Mouse (Mus musculus): Measurements from ENCODE around the gene Sel1l3. TPM values are rescaled to one million over a fixed set of nuclear protein-coding genes. Genes with fewer than 3 reads are reported as not detected.

Gene Sel1l3
- total and polyA plus RNA-seq, 3 experiments = 0.01 TPM; not detected in 2

DNA sequence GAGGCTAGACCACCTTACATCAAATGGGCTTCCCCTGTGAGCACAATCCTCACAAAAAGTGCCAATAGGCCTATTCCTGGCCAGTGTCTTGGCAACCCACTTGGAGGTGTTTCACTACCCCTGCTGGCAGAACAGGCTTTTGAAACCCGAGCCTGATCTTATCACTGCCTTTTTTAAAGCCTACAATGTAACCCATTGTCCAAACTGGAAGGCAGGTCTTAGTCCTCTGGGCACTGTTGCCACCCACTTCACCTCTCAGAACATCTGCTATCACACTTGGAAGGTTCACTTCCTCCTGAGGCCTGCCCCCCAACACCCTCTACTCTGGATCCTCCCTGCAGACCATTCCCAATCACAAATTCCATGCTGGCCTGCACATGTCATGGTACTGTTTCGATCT is 27.4 kb upstream of the Sel1l3 start:
- TF ChIP-seq MYC (IDR thresholded peaks at IDR 0.05; ENCODE audit: low read depth, low read length) = no peak
- TF ChIP-seq POLR2AphosphoS5 (IDR thresholded peaks at IDR 0.05; ENCODE audit: borderline replicate concordance, low read depth, low read length) = no peak
- TF ChIP-seq ETS1 (IDR thresholded peaks at IDR 0.05; ENCODE audit: low read depth, low read length) = no peak
- no peak for TF ChIP-seq MAZ (IDR thresholded peaks at IDR 0.05; ENCODE audit: low read depth, low read length)
- no peak for TF ChIP-seq MEF2A (IDR thresholded peaks at IDR 0.05; ENCODE audit: extremely low read depth, insufficient replicate concordance, low read depth, low read length, poor library complexity, severe bottlenecking)
- no peak for TF ChIP-seq MXI1 (IDR thresholded peaks at IDR 0.05; ENCODE audit: low read depth, low read length)
- no peak for TF ChIP-seq ZMIZ1 (IDR thresholded peaks at IDR 0.05; ENCODE audit: low read depth, low read length)
- TF ChIP-seq ZC3H11A (IDR thresholded peaks at IDR 0.05; ENCODE audit: low read depth, low read length) = no peak

DNA sequence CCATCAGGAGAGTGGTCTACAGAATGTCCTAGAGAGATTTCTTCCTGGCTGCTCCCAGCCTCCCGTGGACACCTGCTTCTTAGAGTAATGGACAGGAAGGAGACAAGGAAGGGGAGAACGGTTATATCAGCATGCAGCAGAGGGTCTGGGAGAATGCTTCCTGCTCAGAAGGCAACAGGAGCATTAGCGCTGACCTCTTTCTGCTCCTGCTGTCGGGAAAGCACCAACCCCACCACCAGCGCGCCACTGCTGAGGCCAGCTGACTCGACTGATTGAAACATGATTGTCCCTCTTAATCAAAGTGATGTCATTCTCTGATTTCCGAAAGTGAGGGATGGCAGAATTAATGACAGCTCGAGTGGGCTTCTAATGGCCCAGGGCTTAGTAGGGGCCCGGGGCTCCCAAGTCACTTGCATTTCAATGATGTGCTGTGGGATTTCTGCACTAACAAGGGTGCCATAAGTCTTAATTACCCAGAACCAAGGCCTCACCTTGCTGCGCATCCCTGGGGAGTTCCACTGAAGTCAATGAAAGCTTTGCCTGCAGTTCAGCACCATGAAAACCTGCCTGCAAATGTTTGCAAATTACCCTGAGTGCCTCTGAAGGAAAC is 26.2 kb upstream of the Sel1l3 start:
- TF ChIP-seq MYC (IDR thresholded peaks at IDR 0.05; ENCODE audit: low read depth, low read length) = no peak
- TF ChIP-seq MAZ (IDR thresholded peaks at IDR 0.05; ENCODE audit: low read depth, low read length) = no peak
- no peak for TF ChIP-seq MAFK (IDR thresholded peaks at IDR 0.05; ENCODE audit: borderline replicate concordance, low read depth, low read length)
- no peak for TF ChIP-seq ETS1 (IDR thresholded peaks at IDR 0.05; ENCODE audit: low read depth, low read length)
- TF ChIP-seq POLR2A (IDR thresholded peaks at IDR 0.05; ENCODE audit: control insufficient read depth in 1 of 2, insufficient read depth in 1 of 2, low read depth in 1 of 2, low read length in 2 of 2, poor library complexity in 1 of 2) = no peak
- no peak for TF ChIP-seq ELF1 (IDR thresholded peaks at IDR 0.05; ENCODE audit: low read depth, low read length)
- no peak for TF ChIP-seq MEF2A (IDR thresholded peaks at IDR 0.05; ENCODE audit: extremely low read depth, insufficient replicate concordance, low read depth, low read length, poor library complexity, severe bottlenecking)
- no peak for TF ChIP-seq SIN3A (IDR thresholded peaks at IDR 0.05; ENCODE audit: low read length)
- TF ChIP-seq MAX (IDR thresholded peaks at IDR 0.05; ENCODE audit: low read length) = no peak
- TF ChIP-seq NRF1 (IDR thresholded peaks at IDR 0.05; ENCODE audit: insufficient read depth, low read depth, low read length, poor library complexity, severe bottlenecking) = no peak
- TF ChIP-seq ZC3H11A (IDR thresholded peaks at IDR 0.05; ENCODE audit: low read depth, low read length) = no peak
- no peak for TF ChIP-seq KAT2A (conservative IDR thresholded peaks at IDR 0.05; ENCODE audit: low read depth, low read length)
- no peak for TF ChIP-seq UBTF (IDR thresholded peaks at IDR 0.05; ENCODE audit: borderline replicate concordance, insufficient read depth, low read depth, low read length)
- no peak for TF ChIP-seq NELFE (IDR thresholded peaks at IDR 0.05; ENCODE audit: low read depth, low read length)
- TF ChIP-seq EP300 (IDR thresholded peaks at IDR 0.05; ENCODE audit: low read depth in 1 of 2, low read length in 2 of 2) = no peak
- TF ChIP-seq POLR2AphosphoS2 (IDR thresholded peaks at IDR 0.05; ENCODE audit: low read length) = no peak
- no peak for TF ChIP-seq CHD2 (IDR thresholded peaks at IDR 0.05; ENCODE audit: low read length)
- TF ChIP-seq MYB (IDR thresholded peaks at IDR 0.05; ENCODE audit: low read depth, low read length) = no peak
- no peak for DNase-seq (ENCODE audit: low read depth, low spot score)
- H3K9me3 ChIP-seq (replicated peaks; ENCODE audit: insufficient read depth, low read length) = no peaks in the 10 kb centered on the region
- no peaks in the 10 kb centered on the region; a peak in 1 of 4 replicates for H3K27me3 ChIP-seq (ENCODE audit: control insufficient read depth in 1 of 2, insufficient read depth in 2 of 2, low read length in 2 of 2)
- no peaks in the 10 kb centered on the region for H3K4me1 ChIP-seq (ENCODE audit: control insufficient read depth in 1 of 2, insufficient read depth in 2 of 2, low read length in 2 of 2)
- no peaks in the 10 kb centered on the region for H3K36me3 ChIP-seq (ENCODE audit: control insufficient read depth in 1 of 2, insufficient read depth in 2 of 2, low read length in 2 of 2)
- H3K9ac ChIP-seq (ENCODE audit: control insufficient read depth, low read depth, low read length, poor library complexity, severe bottlenecking) = no peak overlapping the region
- H3K4me3 ChIP-seq (ENCODE audit: control insufficient read depth in 1 of 2, insufficient read depth in 1 of 2, low read depth in 2 of 2, low read length in 2 of 2) = no peak overlapping the region
- no peak overlapping the region for H3K27ac ChIP-seq (ENCODE audit: control insufficient read depth, low read depth, low read length)
- no peaks in the 10 kb centered on the region for H3K79me2 ChIP-seq (ENCODE audit: control insufficient read depth, insufficient read depth, low read length, poor library complexity)

More for the DNA sequence above, 27.4 kb upstream of the Sel1l3 start:
- H3K4me3 ChIP-seq (ENCODE audit: control insufficient read depth in 1 of 2, insufficient read depth in 1 of 2, low read depth in 2 of 2, low read length in 2 of 2) = no peak overlapping the region
- no peak overlapping the region for H3K27ac ChIP-seq (ENCODE audit: control insufficient read depth, low read depth, low read length)
- H3K9ac ChIP-seq (ENCODE audit: control insufficient read depth, low read depth, low read length, poor library complexity, severe bottlenecking) = no peak overlapping the region
- no peaks in the 10 kb centered on the region; a peak in 1 of 4 replicates for H3K27me3 ChIP-seq (ENCODE audit: control insufficient read depth in 1 of 2, insufficient read depth in 2 of 2, low read length in 2 of 2)
- H3K9me3 ChIP-seq (replicated peaks; ENCODE audit: insufficient read depth, low read length) = no peaks in the 10 kb centered on the region
- H3K4me1 ChIP-seq (ENCODE audit: control insufficient read depth in 1 of 2, insufficient read depth in 2 of 2, low read length in 2 of 2) = no peaks in the 10 kb centered on the region
- DNase-seq (ENCODE audit: low read depth, low spot score) = no peak
- H3K36me3 ChIP-seq (ENCODE audit: control insufficient read depth in 1 of 2, insufficient read depth in 2 of 2, low read length in 2 of 2) = no peaks in the 10 kb centered on the region
- no peaks in the 10 kb centered on the region for H3K79me2 ChIP-seq (ENCODE audit: control insufficient read depth, insufficient read depth, low read length, poor library complexity)

All from MEL (cell line).